Mouse (Mus musculus): ENCODE results near the gene March9. TPM values are rescaled to one million over a fixed set of nuclear protein-coding genes. Genes with fewer than 3 reads are reported as not detected.
"Not testable (repeated sequence)": the region's sequence is repeated elsewhere in the genome, so short reads cannot be mapped to it uniquely, and the experiment has no call there.

March9 gene
- polyA plus RNA-seq, 2 experiments, result 0.07 TPM; not detected in 1

GRCm38 (mm10) chr10:127077515-127077914 is 17.5 kb upstream of the March9 start:
- Histone ChIP-seq H3K27me3 (ENCODE audit: control insufficient read depth, insufficient read depth, low read length) (peaks cover 38% of the 10 kb centered on the region), H3K27ac (no peak overlapping the region), H3K36me3 (replicated peaks; ENCODE audit: control insufficient read depth, insufficient read depth, low read depth) (no peaks in the 10 kb centered on the region), H3K9me3 (ENCODE audit: control insufficient read depth, low read length) (no peaks in the 10 kb centered on the region), H3K4me2 (ENCODE audit: low read depth) (no peak overlapping the region), H3K9ac (replicated peaks) (no peak overlapping the region), H3K4me1 (replicated peaks; ENCODE audit: control insufficient read depth in 2 of 2, insufficient read depth in 2 of 2, low read length in 1 of 2) (peaks cover 2 to 7% of the 10 kb centered on the region in 2 experiments; a peak in 3 of 4 replicates), H3K4me3 (ENCODE audit: insufficient read depth in 1 of 2, low read depth in 2 of 2, low read length in 2 of 2) (no peak overlapping the region)
- TF ChIP-seq EP300 (IDR thresholded peaks at IDR 0.05; ENCODE audit: low read depth) (no peak), CTCF (IDR thresholded peaks at IDR 0.05; ENCODE audit: low read depth) (no peak)
- no peak for DNase-seq (ENCODE audit: low read depth in 3 of 3, low spot score in 3 of 3)
- 56% methylated on average over 10 of the region's 10 CpGs for WGBS (ENCODE audit: insufficient replicate concordance)
- no peak for ATAC-seq (ENCODE audit: insufficient read depth)

- H3K4me3 ChIP-seq (ENCODE audit: insufficient read depth in 1 of 2, low read depth in 2 of 2, low read length in 2 of 2), result 0 out of 4 replicates have a peak overlapping the region, but pooled peaks of 1 of the 2 experiments have one; percentile 32
Observed at GRCm38 (mm10) chr10:127076082-127076481, 16.1 kb upstream of the March9 start.

GRCm38 (mm10) chr10:127075651-127076050 is 15.7 kb upstream of the March9 start:
- WGBS (ENCODE audit: insufficient replicate concordance), result 19% methylated on average over 8 of the region's 8 CpGs
- Histone ChIP-seq H3K27ac (no peak overlapping the region), H3K9me3 (ENCODE audit: control insufficient read depth, low read length) (no peaks in the 10 kb centered on the region), H3K4me2 (ENCODE audit: low read depth) (peak overlapping the region; percentile 52), H3K36me3 (replicated peaks; ENCODE audit: control insufficient read depth, insufficient read depth, low read depth) (no peaks in the 10 kb centered on the region), H3K4me3 (ENCODE audit: insufficient read depth in 1 of 2, low read depth in 2 of 2, low read length in 2 of 2) (peak overlapping the region; percentile 32 to 38), H3K9ac (replicated peaks) (no peak overlapping the region), H3K27me3 (ENCODE audit: control insufficient read depth, insufficient read depth, low read length) (peaks cover 25% of the 10 kb centered on the region), H3K4me1 (replicated peaks; ENCODE audit: control insufficient read depth in 2 of 2, insufficient read depth in 2 of 2, low read length in 1 of 2) (peaks cover 0 to 14% of the 10 kb centered on the region in 2 experiments; a peak in 3 of 4 replicates)
- no peak for DNase-seq (ENCODE audit: low read depth in 3 of 3, low spot score in 3 of 3)
- TF ChIP-seq CTCF (IDR thresholded peaks at IDR 0.05; ENCODE audit: low read depth) (no peak), EP300 (IDR thresholded peaks at IDR 0.05; ENCODE audit: low read depth) (no peak)
- ATAC-seq (ENCODE audit: insufficient read depth), result no peak

More at GRCm38 (mm10) chr10:127076082-127076481, 16.1 kb upstream of the March9 start:
- no peak overlapping the region for H3K27ac ChIP-seq
- no peaks in the 10 kb centered on the region for H3K9me3 ChIP-seq (ENCODE audit: control insufficient read depth, low read length)
- no peak for DNase-seq (ENCODE audit: low read depth in 3 of 3, low spot score in 3 of 3)
- H3K4me1 ChIP-seq (replicated peaks; ENCODE audit: control insufficient read depth in 2 of 2, insufficient read depth in 2 of 2, low read length in 1 of 2), result peaks cover 0 to 10% of the 10 kb centered on the region in 2 experiments; a peak in 3 of 4 replicates
- TF ChIP-seq EP300 (IDR thresholded peaks at IDR 0.05; ENCODE audit: low read depth) (no peak), CTCF (IDR thresholded peaks at IDR 0.05; ENCODE audit: low read depth) (no peak)
- ATAC-seq (ENCODE audit: insufficient read depth), result no peak
- H3K27me3 ChIP-seq (ENCODE audit: control insufficient read depth, insufficient read depth, low read length), result peaks cover 30% of the 10 kb centered on the region
- no peaks in the 10 kb centered on the region for H3K36me3 ChIP-seq (replicated peaks; ENCODE audit: control insufficient read depth, insufficient read depth, low read depth)
- H3K4me2 ChIP-seq (ENCODE audit: low read depth), result peak overlapping the region; percentile 52; the same call in 1 of the 2 replicates
- WGBS (ENCODE audit: insufficient replicate concordance), result 20% methylated on average over 4 of the region's 4 CpGs
- H3K9ac ChIP-seq (replicated peaks), result no peak overlapping the region

DNA sequence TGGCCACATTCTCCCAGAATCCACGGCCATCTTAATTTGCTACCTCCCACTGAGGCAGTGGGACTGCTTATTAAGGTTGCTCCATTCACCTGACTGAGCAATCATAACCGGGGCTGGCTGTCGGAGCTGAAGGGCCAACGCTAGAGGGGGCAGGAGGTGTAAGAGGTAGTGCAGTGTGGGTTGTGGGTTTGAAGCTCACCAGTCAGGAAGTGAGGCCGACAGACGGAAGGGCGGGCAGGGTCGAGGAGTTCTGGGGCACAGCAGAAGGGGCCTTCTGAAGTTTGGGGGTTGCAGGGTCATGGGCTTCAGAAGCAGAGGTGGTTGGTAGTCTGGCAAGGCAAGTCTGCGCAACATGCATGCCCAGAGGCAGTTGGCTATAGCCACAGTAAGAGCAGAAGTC is 15.1 kb upstream of the March9 start, which contains the start of gene Agap2:
Agap2 (plus strand) TSS at position 205 of the 400 bp plus-strand sequence.
- Histone ChIP-seq H3K9ac (replicated peaks) (no peak within 1 kb of the TSS), H3K27ac (no peak within 1 kb of the TSS), H3K4me2 (ENCODE audit: low read depth) (peak within 1 kb of the TSS; percentile 52), H3K27me3 (ENCODE audit: control insufficient read depth, insufficient read depth, low read length) (peaks cover 20% of the 10 kb centered on the region), H3K4me3 (ENCODE audit: insufficient read depth in 1 of 2, low read depth in 2 of 2, low read length in 2 of 2) (peak within 1 kb of the TSS; percentile 32 to 38), H3K36me3 (replicated peaks; ENCODE audit: control insufficient read depth, insufficient read depth, low read depth) (no peaks in the 10 kb centered on the region), H3K4me1 (replicated peaks; ENCODE audit: control insufficient read depth in 2 of 2, insufficient read depth in 2 of 2, low read length in 1 of 2) (peaks cover 0 to 14% of the 10 kb centered on the region in 2 experiments; a peak in 3 of 4 replicates), H3K9me3 (ENCODE audit: control insufficient read depth, low read length) (no peaks in the 10 kb centered on the region)
- ATAC-seq (ENCODE audit: insufficient read depth) (no peak), DNase-seq (ENCODE audit: low read depth in 3 of 3, low spot score in 3 of 3) (no peak)
- TF ChIP-seq EP300 (IDR thresholded peaks at IDR 0.05; ENCODE audit: low read depth) (no peak), CTCF (IDR thresholded peaks at IDR 0.05; ENCODE audit: low read depth) (peak; percentile 71)
- WGBS (ENCODE audit: insufficient replicate concordance), result 14% methylated on average over 9 of the region's 9 CpGs

DNA sequence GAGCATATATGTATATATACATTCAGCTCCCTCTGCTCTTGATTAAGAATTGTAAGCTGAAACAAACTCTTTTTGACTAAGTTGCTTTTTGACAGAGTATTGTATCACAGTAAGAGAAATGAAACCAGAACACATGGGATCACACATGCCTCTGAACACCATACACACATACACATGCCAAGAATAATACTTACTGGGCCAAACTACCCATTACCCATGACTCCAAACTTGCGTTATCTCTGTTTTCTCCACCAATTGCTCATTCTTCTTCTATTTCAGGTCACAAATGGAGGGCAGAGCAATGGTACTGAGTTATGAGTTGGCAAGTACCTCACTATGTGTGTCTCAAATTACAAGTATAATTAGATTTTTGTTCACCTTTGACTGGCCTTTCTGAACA is 14.0 kb upstream of the March9 start:
- WGBS (ENCODE audit: insufficient replicate concordance), result 78% methylated on average over 1 of the region's 1 CpGs
- Histone ChIP-seq H3K4me2 (ENCODE audit: low read depth) (no peak overlapping the region), H3K9ac (replicated peaks) (no peak overlapping the region), H3K4me1 (replicated peaks; ENCODE audit: control insufficient read depth in 2 of 2, insufficient read depth in 2 of 2, low read length in 1 of 2) (peaks cover 0 to 21% of the 10 kb centered on the region in 2 experiments; a peak in 3 of 4 replicates), H3K36me3 (replicated peaks; ENCODE audit: control insufficient read depth, insufficient read depth, low read depth) (no peaks in the 10 kb centered on the region), H3K27me3 (ENCODE audit: control insufficient read depth, insufficient read depth, low read length) (peaks cover 9% of the 10 kb centered on the region), H3K27ac (no peak overlapping the region), H3K4me3 (ENCODE audit: insufficient read depth in 1 of 2, low read depth in 2 of 2, low read length in 2 of 2) (no peak overlapping the region), H3K9me3 (ENCODE audit: control insufficient read depth, low read length) (no peaks in the 10 kb centered on the region)
- no peak for DNase-seq (ENCODE audit: low read depth in 3 of 3, low spot score in 3 of 3)
- ATAC-seq (ENCODE audit: insufficient read depth), result no peak
- no peak for TF ChIP-seq EP300 (IDR thresholded peaks at IDR 0.05; ENCODE audit: low read depth)
- TF ChIP-seq CTCF (IDR thresholded peaks at IDR 0.05; ENCODE audit: low read depth), result no peak

DNA sequence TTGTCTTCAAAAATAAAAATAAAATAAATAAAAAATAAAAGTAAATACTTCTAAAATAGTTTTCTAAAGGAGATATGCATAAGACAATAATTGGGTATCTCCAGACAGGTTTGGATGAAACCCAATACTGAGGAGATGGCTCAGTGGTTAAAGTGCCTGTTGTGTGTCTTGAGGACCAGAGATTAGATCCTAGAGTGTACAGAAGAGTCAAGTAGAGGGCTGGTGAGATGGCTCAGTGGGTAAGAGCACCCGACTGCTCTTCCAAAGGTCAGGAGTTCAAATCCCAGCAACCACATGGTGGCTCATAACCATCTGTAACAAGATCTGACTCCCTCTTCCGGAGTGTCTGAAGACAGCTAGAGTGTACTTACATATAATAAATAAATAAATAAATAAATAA is 13.0 kb upstream of the March9 start:
- H3K9me3 ChIP-seq (ENCODE audit: control insufficient read depth, low read length); ATAC-seq (ENCODE audit: insufficient read depth); H3K27ac ChIP-seq; H3K9ac ChIP-seq (replicated peaks); DNase-seq (ENCODE audit: low read depth in 3 of 3, low spot score in 3 of 3); H3K27me3 ChIP-seq (ENCODE audit: control insufficient read depth, insufficient read depth, low read length); H3K36me3 ChIP-seq (replicated peaks; ENCODE audit: control insufficient read depth, insufficient read depth, low read depth); H3K4me2 ChIP-seq (ENCODE audit: low read depth); H3K4me3 ChIP-seq (ENCODE audit: insufficient read depth in 1 of 2, low read depth in 2 of 2, low read length in 2 of 2): not testable (repeated sequence)
- 54% methylated on average over 2 of the region's 2 CpGs for WGBS (ENCODE audit: insufficient replicate concordance)
- peaks cover 0 to 28% of the 10 kb centered on the region in 2 experiments; a peak in 3 of 4 replicates for H3K4me1 ChIP-seq (replicated peaks; ENCODE audit: control insufficient read depth in 2 of 2, insufficient read depth in 2 of 2, low read length in 1 of 2)
